Mouse (Mus musculus): ENCODE results near the gene Clvs2. TPM values are rescaled to one million over a fixed set of nuclear protein-coding genes. Genes with fewer than 3 reads are reported as not detected.

Gene Clvs2
- polyA plus RNA-seq, 1 experiment from 2014 or later = 0.62 TPM

DNA sequence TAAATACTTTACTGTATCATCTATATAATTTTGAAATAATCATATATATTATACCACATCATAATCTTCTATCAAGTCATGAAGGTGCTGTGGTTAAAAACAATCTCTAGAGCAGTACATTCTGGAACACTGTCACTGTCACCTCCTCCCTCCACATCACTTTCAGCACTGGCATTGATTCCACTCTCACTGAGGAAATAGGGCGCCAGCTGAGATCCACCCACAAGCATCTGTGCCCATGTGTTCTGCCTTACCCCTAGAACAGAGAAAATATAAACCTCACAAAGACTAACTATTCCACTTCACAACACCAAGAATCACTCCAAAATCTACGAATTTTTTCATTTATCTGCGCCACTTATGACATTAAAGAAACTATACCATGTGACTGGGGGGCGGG is 84.2 kb downstream of the Clvs2 start:
- no peaks in the 10 kb centered on the region for H3K36me3 ChIP-seq (ENCODE audit: control insufficient read depth, insufficient read depth, low read length)
- H3K4me3 ChIP-seq (ENCODE audit: low read length) = no peak overlapping the region
- no peaks in the 10 kb centered on the region for H3K9me3 ChIP-seq (ENCODE audit: control insufficient read depth, low read length)
- no peak overlapping the region for H3K27ac ChIP-seq (ENCODE audit: low read length)
- 86% methylated on average over 4 of the region's 4 CpGs for WGBS
- no peak overlapping the region for H3K9ac ChIP-seq (ENCODE audit: low read depth, low read length)
- H3K4me2 ChIP-seq (ENCODE audit: low read depth, low read length) = no peak overlapping the region
- H3K27me3 ChIP-seq (replicated peaks; ENCODE audit: control insufficient read depth, insufficient read depth, low read length) = no peaks in the 10 kb centered on the region
- ATAC-seq = no peak
- no peaks in the 10 kb centered on the region for H3K4me1 ChIP-seq (ENCODE audit: control insufficient read depth, insufficient read depth, low read length)

Other genes starting within 250 kb of the Clvs2 start
- not detected in 2 replicates for gene Sult3a2, start 161.9 kb upstream of the Clvs2 start, polyA plus RNA-seq (2015; fragmentation: Nextera tagmentation; extraction: Ambion mirVana)
- not detected in 2 replicates for gene Sult3a1, start 233.0 kb upstream of the Clvs2 start, polyA plus RNA-seq (2015; fragmentation: Nextera tagmentation; extraction: Ambion mirVana)

All from intestine, embryonic 16.5 days (tissue).